Mouse (Mus musculus) right cerebral cortex, postnatal 25 days (tissue): Measurements from ENCODE around the gene Nfic.

ENCODE experiments used
- DNase-seq: peaks from one replicate; pipeline ENCODE4 v3.0.0; 2022

The Nfic gene

DNA sequence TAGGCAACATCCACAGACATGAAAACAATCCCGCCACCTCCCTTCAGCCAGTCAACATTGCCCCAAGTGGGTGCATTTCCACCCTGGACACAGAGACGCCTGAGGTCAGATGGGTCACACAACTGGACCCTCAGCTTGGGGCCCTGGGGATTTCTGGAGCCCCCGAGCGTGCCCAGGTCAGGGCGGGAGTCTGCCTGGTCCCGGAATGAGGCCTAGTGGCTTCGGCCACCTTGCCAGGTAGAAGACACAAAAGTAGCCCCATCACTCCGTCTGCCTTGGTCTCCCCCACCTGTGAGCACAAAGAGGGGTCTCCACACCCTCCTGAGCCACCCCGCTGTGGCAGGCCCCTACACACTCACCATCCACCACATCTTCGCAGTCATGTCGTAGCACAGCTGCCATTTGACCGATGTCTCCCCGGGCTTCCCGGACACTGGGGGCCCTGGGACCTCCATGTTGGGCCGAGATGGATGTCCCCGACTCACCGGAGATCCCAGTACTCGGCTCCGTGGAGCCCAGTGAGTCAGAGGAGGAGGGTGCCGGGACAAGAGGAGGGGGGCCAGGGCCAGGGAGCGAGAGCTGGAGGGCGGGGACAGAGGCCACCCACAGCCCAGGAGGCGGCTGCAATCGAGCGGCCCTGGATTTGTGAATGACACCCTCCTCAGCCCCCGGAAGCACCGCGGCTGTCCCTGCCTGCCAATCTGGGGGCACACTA lies at the start of gene Nfic:
TSS of gene Nfic (minus strand) at position 455 of the 715 bp plus-strand sequence.
- no peak for DNase-seq

DNA sequence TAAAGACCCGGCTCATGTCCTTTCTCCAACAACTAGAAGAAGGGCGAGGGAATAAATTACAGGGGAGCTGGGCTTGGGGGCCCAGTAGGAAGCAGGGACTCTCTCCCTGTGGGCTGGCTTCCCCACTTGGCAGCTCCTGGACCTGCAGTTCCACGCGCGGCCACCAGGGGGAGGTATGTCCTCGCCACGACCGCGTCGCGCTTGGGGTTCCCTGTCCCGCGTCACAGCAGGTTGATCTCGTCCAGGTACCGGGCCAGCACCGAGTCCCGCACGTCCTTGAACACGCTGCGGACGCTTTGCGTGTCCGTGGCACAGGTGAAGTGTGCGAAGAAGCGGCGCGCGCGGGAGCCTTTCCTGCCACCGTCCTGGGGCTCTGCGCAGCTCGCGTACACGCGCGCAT lies 47.2 kb upstream of the Nfic start:
- DNase-seq, result peak; percentile 87

DNA sequence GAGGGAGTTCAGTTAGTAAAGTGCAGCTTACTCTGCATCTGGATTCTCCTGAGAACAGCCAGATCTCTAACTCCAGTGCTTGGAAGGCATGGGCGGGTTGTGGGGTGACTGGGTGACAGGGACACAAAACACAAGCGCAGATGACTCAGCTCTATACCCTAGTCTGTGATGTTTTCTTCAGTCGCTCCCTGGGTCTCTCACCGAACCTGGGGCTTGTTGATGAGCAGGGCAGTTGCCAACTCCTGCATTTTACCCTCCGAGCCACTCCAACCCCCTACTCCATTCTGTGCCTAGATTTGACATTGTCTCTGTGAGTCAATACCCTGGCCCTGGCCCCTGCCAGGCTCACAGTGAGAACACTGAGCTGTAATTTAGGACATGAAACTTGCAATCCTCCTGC lies 46.4 kb upstream of the Nfic start:
- DNase-seq, result no peak

DNA sequence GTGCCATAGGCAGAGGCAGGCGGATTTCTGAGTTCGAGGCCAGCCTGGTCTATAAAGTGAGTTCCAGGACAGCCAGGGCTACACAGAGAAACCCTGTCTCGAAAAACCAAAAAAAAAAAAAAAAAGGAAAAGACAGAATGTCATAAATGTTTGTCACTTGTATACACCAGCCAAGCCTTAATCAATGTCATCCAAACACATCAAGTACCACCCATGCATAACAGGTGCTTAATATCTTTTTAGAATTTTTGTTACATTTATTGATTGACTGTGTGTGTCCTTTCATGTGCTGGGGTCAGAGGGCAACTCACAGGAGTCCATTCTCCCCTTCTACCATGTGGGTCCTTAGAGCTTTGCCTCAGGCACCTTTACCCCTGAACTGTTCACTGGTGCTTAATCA lies 44.6 kb upstream of the Nfic start, which contains the start of gene S1pr4:
TSS of gene S1pr4 (minus strand) at position 101 of the 400 bp plus-strand sequence.
- DNase-seq, result no peak

DNA sequence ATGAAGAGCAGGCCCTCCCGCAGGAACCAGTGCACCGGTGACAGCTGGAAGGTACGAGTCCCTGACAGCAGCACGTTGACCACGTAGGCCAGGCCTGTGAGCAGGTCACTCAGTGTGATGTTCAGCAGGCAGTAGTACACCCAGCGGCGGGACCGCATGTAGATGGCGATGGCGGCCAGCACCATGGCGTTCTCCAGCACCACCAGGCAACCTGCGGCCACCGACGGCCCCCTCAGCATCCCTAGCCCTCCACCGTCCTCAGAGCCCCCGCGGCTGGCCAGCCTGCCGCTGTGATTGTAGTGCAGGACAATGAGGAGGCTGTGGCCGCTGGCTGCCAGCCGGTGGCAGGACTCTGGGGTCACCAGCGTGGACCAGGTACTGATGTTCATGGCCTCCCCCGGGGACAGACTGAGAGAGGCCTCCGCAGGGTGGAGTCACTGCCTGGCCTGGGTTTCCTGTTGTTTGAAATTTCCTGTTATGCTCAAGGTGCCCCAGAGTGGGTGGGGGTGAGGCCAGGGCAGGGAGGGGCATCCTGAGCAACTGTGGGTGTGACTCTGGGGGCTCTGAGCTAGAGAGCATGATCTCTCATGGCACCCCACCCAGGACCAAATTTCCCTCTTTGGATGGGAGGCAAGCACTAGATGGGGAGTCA lies 43.9 kb upstream of the Nfic start:
- DNase-seq, result no peak

DNA sequence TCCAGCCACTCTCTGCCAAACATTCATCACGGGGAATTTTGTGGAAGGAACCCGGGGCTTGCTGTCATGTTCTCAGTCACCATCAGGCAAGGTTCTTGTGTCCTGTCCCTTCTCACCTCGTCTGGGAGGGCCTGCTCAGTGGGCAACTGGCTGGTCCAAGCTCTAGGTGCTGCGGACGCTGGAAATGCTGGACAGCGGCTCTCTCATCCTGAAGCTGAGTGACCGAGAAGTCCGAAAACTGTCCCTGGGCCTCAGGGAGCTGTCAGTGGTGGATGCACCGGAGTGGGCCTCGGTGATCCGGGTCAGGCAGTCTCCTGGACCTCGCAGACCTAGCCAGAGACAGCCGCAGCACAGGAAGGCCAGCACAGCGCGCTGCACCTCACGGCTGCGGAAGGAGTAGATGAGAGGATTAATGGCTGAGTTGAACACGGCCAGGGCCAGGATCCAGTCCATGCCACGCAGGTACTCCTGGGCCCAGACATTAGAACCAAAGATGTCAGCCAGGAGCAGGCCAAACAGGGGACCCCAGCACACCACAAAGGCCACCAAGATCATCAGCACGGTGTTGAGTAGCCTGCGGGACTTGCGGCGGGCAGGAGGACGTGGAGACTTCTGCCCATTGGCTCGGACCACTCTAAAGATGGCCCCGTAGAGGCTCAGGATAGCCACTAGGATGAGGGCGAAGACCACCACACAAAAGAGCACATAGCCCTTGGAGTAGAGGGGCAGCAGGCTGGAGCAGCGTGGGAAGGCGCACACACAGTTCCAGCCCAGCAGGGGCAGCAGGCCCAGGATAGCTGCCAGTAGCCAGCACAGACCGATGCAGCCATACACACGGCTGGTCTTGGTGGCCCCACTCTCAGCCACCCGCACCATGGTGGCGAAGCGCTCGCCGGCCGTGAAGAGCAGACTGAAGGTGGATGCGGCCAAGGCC lies 43.1 kb upstream of the Nfic start:
- no peak for DNase-seq

DNA sequence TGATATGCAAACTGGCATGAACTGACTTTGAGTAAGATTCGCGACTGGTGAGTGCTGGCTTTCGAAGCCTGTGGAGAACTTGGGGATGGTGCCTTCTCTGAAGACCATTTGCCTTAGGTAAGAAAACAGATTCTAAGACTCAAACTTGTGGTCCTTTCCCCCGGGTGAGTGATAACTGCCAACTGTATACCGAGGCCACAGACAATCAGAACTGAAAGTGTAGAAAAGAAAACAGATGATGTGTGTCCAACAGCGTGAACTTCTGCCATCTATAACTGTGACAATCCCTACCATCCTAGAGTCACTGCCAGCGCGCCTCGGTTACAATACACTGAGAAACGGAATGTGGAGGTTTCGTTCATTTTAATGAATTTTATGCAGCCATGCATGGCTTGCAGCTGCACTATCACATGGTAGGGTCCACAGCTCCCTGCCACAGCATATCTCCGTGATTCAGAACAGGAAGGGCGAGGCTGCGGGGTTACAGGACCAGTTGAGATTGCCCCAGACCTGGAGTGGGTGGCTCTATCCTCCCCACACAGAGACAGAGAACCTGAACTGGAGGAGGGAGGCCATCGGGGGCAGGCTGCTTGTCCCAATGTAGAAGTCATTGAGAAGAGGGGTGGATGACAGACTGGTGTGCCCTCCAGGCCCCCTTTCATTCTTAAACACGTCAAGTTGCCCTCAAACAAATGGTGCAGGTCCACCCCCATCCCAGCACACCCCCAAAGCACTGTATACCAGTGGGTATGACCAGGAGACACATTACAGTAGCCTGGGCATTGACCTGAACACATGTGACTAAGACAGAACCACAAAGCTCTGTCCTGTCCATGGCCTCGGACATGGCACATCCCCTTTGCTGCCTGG lies 42.2 kb upstream of the Nfic start:
- DNase-seq, result no peak

DNA sequence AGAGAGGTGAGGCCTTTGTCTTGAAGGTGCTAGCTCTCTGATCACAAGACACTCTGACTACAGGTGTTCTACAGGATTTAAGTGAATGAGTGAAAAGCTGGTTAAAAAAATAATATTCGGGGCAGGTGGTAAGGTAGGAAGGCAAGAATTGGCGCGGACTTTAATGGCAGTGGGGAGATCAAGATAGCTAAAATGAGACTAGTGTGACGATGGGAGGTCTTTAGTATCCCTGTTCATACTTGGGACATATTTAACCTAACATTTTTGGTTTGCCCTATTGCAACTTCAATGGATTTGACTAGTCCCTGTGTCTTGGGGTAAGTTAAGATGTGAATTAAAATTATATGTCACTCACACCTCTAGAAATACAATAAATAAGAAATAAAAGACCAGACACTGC lies 41.5 kb upstream of the Nfic start:
- DNase-seq, result no peak

DNA sequence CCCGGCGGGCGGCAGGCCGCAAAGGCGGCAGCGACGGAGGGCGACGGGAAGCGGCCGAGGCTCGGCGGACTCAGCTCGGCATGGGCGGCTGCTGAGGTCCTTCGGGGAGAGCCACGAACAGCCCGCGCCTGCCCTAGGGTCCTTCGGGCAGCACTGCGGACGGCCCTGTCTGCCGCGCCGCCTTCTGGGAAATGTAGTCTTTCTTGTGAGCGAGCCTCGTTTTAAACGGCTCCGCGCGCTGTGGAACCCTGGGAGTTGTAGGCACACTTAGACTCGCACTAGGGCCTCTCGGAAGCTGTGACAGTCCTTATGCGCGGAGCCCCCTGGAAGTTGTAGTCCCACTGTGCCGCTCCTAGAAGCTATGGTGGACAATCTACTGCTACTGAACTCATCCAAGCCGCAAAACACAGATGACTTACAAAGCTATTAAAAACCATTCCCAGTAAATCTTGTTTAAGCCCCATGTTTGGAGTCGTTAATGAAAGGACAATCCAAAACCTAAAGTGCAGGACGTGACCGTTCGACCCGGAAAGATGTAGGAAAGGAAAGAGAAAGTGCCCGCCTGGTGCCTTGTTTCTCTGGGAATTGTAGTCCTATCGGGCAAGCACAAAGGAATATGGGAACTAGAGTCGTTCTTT lies 40.9 kb upstream of the Nfic start, which contains the start of gene Ncln:
TSS of gene Ncln (minus strand) at position 129 of the 638 bp plus-strand sequence.
- peak; percentile 98 for DNase-seq

DNA sequence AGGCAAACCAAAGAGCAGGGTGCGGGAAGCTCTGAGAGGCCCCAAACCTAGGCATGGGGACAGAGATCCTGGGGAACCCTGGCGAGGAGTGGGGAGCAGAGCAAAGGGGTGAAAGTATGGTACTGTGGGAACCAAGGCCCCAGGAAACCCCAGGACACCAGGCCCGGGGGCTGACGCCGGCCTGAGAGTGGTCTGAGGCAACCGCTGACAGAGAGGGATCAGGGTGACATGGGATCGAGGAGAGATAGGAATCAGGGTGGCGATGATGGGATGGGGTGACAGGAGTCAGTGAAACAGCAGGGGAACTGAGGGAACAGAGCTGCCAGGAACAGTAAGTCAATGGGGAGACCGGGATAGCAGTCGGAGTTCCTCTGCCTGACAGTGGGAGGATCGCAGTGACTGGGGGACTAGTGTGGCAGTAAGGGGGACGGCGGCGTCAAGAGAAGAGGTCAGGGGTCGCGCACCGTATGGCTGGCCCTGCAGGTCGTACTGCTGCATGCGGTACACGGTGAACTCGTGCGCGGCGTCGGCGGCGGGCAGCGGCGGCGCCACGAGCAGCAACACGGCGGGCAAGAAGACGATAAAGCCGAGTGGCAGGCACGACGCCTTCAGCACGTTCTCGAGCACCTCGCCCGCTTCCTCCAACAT lies 40.3 kb upstream of the Nfic start:
- DNase-seq, result no peak

DNA sequence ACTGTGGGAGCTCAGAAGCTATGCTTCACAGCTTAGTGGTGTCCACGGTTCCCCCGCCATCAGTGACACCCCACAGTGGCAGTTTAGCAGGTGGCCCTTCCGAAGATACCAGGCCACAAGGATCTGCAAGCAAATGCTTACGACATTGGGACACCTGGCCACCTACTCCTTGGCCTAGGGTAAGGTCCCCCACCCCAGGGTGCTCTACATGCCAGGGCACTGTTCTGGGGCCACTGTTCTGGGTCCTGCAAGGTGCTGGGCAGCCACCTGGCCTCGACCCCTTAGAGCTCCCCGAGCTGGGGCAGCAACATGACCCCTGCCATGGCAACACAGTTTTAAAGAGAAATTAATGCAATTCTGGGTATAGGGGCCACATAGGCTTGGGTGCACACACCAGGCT lies 39.7 kb upstream of the Nfic start:
- no peak for DNase-seq

DNA sequence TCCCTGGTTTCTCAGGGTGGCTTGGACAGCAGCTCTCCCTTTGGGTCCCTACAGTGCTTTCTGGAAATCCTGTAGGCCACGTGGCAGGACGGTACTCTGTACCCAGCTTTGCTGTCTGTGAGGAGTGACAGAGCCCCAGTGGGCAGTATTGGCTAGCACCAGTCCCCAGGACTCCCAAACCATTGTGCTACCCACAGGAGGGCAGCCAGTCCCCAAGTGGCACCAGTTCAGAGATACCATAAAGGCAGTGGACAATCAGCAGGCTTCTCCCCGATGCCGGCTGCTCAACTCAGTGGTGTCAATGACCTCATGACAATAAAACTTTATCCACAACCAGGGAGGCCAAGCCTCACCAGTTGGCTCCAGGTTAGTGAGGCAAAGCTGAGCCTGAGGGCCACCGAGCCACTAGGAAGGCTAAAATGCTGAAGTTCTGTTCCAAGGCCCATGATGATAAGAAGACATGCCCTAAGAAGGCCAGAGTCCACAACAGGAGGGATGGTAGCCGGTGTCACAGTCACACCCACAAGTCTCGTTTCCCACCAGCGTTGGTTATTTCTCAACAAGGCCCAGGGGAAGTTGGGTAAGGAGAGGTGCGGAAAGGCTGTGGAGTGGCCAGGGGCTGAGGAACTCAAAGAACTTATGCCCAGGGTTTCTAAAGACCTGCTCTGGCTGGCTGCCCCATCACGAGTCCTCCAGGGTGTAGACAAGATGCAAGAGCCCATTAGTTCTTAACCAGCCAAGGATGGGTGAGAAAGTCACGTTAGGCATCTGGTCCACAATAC lies 39.0 kb upstream of the Nfic start:
- no peak for DNase-seq

DNA sequence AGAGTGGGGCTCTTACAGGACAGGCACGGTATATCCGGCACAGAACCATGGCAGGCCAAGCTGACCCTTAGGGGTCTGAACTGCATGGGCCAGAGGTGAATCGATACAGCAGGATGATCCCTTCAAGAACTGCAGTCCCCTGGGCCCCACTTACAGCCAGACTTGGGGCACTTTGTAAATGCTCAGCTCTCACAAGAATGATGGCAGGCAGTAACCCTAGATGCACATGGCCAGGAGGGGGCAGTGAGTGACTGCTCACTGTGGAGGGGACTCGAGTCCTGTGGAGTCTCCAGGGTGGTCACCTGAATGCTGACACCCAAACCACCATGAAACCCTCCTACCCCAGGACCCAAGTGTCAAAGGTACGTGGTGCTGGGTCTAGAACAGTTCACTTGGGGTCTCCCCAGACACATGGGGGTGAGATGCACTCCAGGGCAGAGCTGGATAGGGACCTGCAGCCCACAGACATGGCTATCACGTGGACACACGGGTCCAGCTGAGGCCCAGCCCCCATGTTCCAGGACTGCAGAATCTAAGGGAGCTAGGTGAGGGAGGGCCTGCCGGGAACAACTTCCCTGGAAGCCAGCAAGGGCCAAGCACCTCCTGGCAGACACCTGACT lies 38.3 kb upstream of the Nfic start:
- no peak for DNase-seq

DNA sequence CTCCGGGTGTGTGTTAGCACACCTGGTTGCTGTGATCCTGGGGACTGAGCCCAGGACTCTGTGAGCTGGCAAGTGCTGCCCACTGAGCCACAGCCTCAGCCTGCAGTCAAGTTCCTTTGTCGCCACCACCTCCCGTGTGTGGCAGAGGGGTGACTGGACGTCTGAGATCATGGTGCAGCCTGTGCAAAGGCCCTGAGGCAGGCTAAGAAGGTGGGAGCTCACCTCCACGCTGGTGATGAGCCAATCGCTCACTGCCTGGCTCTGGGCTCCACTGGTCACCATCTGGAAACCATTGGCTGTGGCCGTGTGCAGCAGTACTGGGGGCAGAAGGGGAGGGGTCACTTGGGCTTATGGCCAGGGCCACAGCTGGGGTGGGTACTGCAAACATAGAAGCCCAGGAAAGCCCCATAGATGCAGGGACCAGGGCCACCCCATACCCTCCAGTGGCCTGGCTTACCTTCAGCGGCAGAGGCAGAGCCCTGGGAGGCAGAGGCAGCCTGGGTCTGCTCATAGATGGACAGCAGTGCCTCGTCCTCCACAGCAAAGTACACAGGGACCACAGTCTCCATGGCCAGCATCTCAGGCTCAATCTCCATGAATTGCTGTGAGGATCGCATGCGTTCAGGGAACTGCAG lies 37.3 kb upstream of the Nfic start:
- DNase-seq, result no peak

DNA sequence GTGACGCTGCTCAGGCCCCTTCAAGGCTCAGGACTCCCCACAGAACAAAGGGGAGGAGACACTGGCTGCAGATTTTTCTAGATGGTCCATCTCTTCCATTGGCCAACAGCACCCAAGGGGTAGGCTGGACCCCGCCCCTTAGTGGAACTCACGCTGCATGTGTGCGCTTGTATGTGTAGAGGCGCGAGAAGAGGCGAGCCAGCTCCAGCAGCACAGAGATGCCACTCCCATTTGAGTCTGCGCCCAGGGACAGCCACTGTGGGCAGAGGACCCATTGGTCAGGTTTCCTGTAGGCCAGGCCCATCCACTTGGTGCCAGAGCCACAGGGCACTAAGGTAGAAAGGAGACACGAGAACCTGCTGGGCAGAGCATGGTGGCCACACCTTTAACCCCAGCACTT lies 35.6 kb upstream of the Nfic start:
- no peak for DNase-seq

DNA sequence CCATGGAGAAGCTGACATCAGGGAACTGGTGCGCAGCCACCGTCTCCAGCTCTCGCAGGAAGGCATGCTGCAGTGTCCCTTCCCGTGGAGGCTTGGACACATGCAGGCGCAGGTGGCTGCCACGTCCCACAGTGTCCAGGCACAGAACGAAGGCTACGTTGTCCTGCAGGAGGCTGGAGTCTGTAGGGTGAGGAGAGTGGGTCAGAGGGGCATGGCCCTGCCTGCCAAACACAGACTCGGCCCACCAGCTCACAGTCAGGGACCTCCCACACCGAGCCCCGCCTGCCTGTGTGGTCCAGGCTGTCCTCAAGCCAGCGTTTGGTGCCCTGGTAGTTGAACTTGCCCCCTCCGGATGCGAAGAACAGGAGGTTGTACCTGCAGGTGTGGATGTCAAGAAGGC lies 34.5 kb upstream of the Nfic start:
- peak; percentile 4 for DNase-seq

DNA sequence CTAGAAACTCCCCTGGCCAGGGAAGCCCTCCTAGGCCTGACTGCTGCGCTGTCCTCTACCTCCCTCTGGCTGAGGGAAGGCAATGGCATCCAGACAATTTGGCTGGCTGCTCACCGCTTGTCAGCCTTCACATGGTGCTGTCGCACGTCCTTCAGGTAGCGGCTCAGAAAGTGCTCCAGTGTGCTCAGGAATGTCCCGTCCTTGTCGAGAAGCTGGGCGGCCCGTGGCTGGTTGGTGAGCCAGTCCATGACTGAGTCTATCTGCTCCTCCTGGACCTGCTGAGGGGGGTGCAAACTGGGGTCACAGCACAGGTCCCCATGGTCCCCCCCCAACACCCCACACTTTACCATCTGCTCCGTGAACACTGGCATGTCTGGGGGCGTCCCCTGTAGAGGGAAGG lies 32.6 kb upstream of the Nfic start:
- peak; percentile 3 for DNase-seq

DNA sequence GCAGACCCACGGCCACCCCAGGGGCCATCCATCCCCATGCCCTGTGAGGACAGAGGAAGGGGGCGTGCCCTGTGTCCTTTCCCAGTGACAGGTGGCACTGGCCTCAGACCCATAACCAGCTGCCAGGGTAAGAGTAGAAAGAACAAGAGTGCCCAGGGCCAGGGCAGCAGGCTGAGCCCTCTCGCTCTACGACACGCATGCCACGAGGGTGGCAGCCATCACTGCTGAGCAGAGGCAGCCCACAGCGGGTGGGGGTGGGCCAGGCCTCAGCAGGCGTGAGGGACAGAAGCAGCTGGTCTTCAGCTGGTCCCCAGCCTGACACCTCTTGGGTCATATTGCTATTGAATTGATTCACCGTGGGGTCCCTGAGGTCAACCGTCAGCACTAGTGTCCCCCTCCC lies 31.1 kb upstream of the Nfic start:
- no peak for DNase-seq

DNA sequence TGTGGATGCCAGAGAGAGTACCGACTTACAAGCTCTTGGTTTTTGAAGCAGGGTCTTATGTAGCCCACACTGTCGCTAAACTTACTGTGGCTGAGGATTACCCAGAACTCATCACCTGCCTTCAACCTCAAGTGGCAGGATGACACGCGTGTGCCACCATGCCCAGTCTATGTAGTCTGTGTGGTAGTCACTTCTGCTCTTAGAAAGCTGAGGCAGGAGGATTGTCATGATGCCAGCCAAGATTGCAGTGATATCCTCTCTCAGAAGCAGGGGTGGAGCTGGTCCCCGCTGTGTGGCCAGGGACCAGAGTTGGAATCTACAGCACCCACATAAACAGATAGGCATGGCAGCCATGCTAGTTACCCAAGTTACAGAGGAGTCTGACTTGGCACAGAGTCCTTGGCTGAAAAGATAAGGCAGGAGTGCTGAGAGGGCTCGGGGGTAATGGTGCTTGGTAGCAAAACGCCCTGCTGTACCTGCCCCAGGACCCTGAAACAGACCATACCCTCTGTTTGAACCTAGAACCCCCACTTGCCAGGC lies 30.1 kb upstream of the Nfic start:
- DNase-seq, result no peak
